Mouse (Mus musculus): ENCODE measurements around the gene Slc8a3. TPM values are rescaled to one million over a fixed set of nuclear protein-coding genes. Genes with fewer than 3 reads are reported as not detected.

The Slc8a3 gene
- polyA plus RNA-seq, 1 experiment from 2014 or later: 10.1 TPM

DNA sequence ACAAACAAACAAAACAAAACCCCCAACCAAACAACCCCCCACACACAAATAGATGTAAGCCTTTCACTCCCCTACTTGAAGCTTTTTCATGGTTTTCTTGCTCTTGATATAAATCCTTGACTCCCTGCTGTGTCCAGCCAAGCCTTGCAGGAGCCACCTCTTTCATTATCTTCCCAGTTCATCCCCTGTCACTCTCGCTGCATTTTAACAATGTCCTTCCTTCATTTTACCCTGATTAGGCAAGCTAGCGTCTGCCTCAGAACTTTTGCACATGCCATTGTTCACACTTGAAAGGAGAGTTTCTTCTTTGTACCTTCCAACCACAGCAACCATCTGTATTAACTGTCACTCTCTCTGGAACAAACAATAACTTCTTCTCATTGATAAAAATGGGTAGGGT lies 15.2 kb downstream of the Slc8a3 start:
- H3K9ac ChIP-seq (ENCODE audit: low read depth, low read length): no peak overlapping the region
- 5% methylated on average over 2 of the region's 2 CpGs for WGBS
- no peak for ATAC-seq

DNA sequence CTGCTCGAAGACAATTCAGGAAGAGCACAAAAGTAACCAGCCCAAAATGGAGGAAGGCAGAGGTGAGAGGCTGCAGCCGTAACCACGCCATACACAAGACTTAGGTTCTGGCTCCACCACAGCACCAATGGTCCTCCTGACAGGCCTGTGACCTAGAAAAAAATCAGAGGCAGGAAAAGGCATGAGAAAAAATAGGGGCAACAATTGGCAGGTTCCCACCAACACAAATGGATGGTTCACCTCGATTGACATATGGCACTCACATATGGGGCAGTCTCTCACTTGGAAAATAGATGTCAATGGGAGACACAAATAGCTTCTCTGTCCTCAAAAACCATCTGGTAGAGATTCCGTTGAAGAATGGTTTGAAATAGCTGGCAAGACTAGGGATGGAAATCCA lies 17.0 kb downstream of the Slc8a3 start:
- Histone ChIP-seq H3K4me1 (ENCODE audit: control insufficient read depth, insufficient read depth, low read length) (no peaks in the 10 kb centered on the region), H3K36me3 (ENCODE audit: control insufficient read depth, insufficient read depth, low read length) (peaks cover 18% of the 10 kb centered on the region), H3K9me3 (replicated peaks; ENCODE audit: control insufficient read depth, low read length, poor library complexity, severe bottlenecking) (no peaks in the 10 kb centered on the region), H3K4me2 (ENCODE audit: low read length) (no peak overlapping the region), H3K27me3 (ENCODE audit: control insufficient read depth, insufficient read depth, low read depth, low read length) (no peaks in the 10 kb centered on the region), H3K4me3 (ENCODE audit: low read depth, low read length) (no peak overlapping the region), H3K9ac (ENCODE audit: low read depth, low read length) (no peak overlapping the region), H3K27ac (ENCODE audit: low read length) (no peak overlapping the region)
- ATAC-seq: no peak
- WGBS: 98% methylated on average over 5 of the region's 5 CpGs

More for the DNA sequence above, 15.2 kb downstream of the Slc8a3 start:
- Histone ChIP-seq H3K27me3 (ENCODE audit: control insufficient read depth, insufficient read depth, low read depth, low read length) (no peaks in the 10 kb centered on the region), H3K4me1 (ENCODE audit: control insufficient read depth, insufficient read depth, low read length) (no peaks in the 10 kb centered on the region), H3K4me2 (ENCODE audit: low read length) (no peak overlapping the region), H3K36me3 (ENCODE audit: control insufficient read depth, insufficient read depth, low read length) (peaks cover 15% of the 10 kb centered on the region), H3K4me3 (ENCODE audit: low read depth, low read length) (no peak overlapping the region), H3K9me3 (replicated peaks; ENCODE audit: control insufficient read depth, low read length, poor library complexity, severe bottlenecking) (no peaks in the 10 kb centered on the region), H3K27ac (ENCODE audit: low read length) (no peak overlapping the region)

DNA sequence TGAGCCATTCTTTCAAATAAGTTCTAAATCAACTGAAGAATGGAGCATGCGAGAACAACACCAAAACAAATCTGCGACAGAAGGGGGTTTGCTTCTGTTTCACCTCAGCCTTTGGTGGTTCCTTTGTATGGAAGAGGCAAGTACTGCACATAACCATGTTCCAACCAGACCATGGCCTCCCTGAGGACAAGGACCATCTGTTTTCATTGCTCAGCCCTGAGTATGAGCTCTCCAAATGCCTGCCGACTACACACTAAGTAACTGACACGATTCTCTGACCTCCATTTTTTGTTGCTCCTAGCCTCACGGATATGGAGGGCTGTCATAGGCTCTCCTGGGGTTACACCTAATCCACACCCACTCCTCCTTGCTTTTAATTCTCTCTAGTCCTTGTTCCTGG lies 29.4 kb downstream of the Slc8a3 start:
- no peaks in the 10 kb centered on the region for H3K36me3 ChIP-seq (ENCODE audit: control insufficient read depth, insufficient read depth, low read length)

DNA sequence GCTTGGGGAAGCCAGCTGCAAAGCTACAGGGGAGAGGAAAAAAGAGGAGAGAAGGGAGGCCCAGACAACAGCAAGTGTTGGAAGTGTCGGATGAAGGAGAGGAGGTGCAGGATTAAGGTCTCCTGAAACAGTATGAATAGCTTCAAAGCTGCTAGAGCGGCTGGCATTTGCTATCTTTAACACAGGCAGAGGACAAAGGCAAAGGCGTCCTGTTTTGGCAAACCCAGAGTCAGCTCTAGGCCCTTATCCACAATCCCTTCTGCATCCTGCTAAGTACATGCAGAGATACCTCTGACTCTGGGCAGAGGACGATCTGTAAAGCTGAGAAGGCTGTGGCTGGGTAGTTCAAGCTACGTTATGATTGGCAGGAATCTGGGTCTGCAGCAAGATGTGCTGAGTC lies 38.4 kb downstream of the Slc8a3 start:
- H3K27ac ChIP-seq (ENCODE audit: low read length): no peak overlapping the region
- H3K9ac ChIP-seq (ENCODE audit: low read depth, low read length): peak overlapping the region; percentile 2; the same call in 1 of the 2 replicates
- no peaks in the 10 kb centered on the region for H3K9me3 ChIP-seq (replicated peaks; ENCODE audit: control insufficient read depth, low read length, poor library complexity, severe bottlenecking)
- no peak for ATAC-seq
- H3K27me3 ChIP-seq (ENCODE audit: control insufficient read depth, insufficient read depth, low read depth, low read length): no peaks in the 10 kb centered on the region
- 16% methylated on average over 5 of the region's 5 CpGs for WGBS
- H3K4me2 ChIP-seq (ENCODE audit: low read length): no peak overlapping the region
- H3K4me1 ChIP-seq (ENCODE audit: control insufficient read depth, insufficient read depth, low read length): peaks cover 7% of the 10 kb centered on the region; the same call in 1 of the 2 replicates
- no peak overlapping the region for H3K4me3 ChIP-seq (ENCODE audit: low read depth, low read length)
- no peaks in the 10 kb centered on the region for H3K36me3 ChIP-seq (ENCODE audit: control insufficient read depth, insufficient read depth, low read length)

More for the DNA sequence above, 29.4 kb downstream of the Slc8a3 start:
- H3K9me3 ChIP-seq (replicated peaks; ENCODE audit: control insufficient read depth, low read length, poor library complexity, severe bottlenecking): no peaks in the 10 kb centered on the region
- H3K27me3 ChIP-seq (ENCODE audit: control insufficient read depth, insufficient read depth, low read depth, low read length): no peaks in the 10 kb centered on the region
- H3K27ac ChIP-seq (ENCODE audit: low read length): no peak overlapping the region
- no peaks in the 10 kb centered on the region for H3K4me1 ChIP-seq (ENCODE audit: control insufficient read depth, insufficient read depth, low read length)
- H3K4me3 ChIP-seq (ENCODE audit: low read depth, low read length): no peak overlapping the region
- 72% methylated on average over 5 of the region's 5 CpGs for WGBS
- no peak overlapping the region for H3K4me2 ChIP-seq (ENCODE audit: low read length)
- H3K9ac ChIP-seq (ENCODE audit: low read depth, low read length): no peak overlapping the region
- no peak for ATAC-seq

DNA sequence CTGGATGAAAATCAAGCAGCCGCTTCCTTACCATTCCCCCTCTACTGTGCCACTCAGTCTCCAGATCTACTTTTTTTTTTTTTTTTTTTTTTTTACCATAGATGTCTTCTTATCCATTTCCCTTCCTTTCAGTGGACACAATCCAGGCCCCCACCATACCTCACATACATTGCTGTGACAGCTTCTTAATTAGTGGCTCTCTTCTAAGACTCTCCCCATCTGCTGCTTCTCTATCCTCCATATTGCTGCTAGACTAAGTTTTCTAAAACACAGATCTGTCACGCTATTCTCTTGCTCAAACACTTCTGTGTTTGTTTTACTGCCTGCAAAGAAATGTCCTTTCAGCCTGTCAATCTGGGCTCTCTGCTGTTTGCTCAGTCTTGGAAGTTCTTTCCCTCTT lies 54.9 kb downstream of the Slc8a3 start:
- Histone ChIP-seq H3K4me3 (ENCODE audit: low read depth, low read length) (no peak overlapping the region), H3K4me2 (ENCODE audit: low read length) (no peak overlapping the region), H3K27me3 (ENCODE audit: control insufficient read depth, insufficient read depth, low read depth, low read length) (no peaks in the 10 kb centered on the region), H3K27ac (ENCODE audit: low read length) (no peak overlapping the region), H3K9me3 (replicated peaks; ENCODE audit: control insufficient read depth, low read length, poor library complexity, severe bottlenecking) (no peaks in the 10 kb centered on the region), H3K4me1 (ENCODE audit: control insufficient read depth, insufficient read depth, low read length) (peaks cover 10% of the 10 kb centered on the region), H3K9ac (ENCODE audit: low read depth, low read length) (no peak overlapping the region), H3K36me3 (ENCODE audit: control insufficient read depth, insufficient read depth, low read length) (no peaks in the 10 kb centered on the region)
- 66% methylated on average over 2 of the region's 2 CpGs for WGBS
- no peak for ATAC-seq

DNA sequence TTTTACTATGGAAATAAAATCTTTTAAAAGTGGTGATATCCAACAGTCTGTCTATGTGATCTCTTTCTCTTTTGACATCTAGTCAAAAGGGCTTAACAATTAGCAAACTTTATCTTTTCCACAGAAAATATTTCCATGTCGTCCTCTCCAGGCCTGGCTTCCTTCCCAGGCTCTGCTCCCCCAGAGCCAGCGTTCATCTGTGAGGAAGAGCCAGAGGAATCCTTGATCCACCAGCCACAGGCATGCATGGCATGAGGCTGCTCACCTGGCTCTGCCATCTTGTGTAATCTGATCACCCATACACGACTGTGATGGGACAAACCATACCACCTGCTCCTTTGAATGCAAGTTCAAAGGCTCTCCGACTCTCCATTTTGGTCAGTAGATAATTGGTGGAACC lies 58.4 kb downstream of the Slc8a3 start:
- Histone ChIP-seq H3K4me2 (ENCODE audit: low read length) (no peak overlapping the region), H3K4me3 (ENCODE audit: low read depth, low read length) (no peak overlapping the region), H3K36me3 (ENCODE audit: control insufficient read depth, insufficient read depth, low read length) (no peaks in the 10 kb centered on the region), H3K27me3 (ENCODE audit: control insufficient read depth, insufficient read depth, low read depth, low read length) (no peaks in the 10 kb centered on the region), H3K9me3 (replicated peaks; ENCODE audit: control insufficient read depth, low read length, poor library complexity, severe bottlenecking) (no peaks in the 10 kb centered on the region), H3K9ac (ENCODE audit: low read depth, low read length) (no peak overlapping the region), H3K27ac (ENCODE audit: low read length) (no peak overlapping the region), H3K4me1 (ENCODE audit: control insufficient read depth, insufficient read depth, low read length) (peaks cover 13% of the 10 kb centered on the region)
- WGBS: 79% methylated on average over 4 of the region's 4 CpGs
- ATAC-seq: no peak

DNA sequence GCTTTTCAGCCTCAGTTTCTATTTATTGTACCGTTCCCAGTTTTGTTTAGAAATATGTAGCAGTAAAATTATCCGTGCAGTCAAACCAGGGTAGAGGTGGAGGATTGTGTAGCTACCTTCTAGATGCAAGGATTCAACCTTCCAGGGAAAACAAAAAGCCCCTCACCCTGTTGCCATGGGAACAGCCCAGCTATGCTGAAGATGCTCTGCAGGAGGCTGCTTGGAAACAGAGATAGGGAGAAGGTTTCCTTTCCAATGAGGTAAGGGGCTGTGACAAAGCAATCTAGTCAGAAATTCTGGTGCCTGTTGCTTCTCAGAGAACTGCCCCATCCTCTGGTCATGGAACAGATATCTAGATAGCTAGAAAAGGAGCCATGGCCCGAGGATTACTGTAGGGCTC lies 59.6 kb downstream of the Slc8a3 start:
- Histone ChIP-seq H3K27ac (ENCODE audit: low read length) (peak overlapping the region; percentile 69), H3K4me2 (ENCODE audit: low read length) (0 out of 2 replicates have a peak overlapping the region, but pooled peaks have one; percentile 8), H3K4me1 (ENCODE audit: control insufficient read depth, insufficient read depth, low read length) (peaks cover 13% of the 10 kb centered on the region), H3K36me3 (ENCODE audit: control insufficient read depth, insufficient read depth, low read length) (no peaks in the 10 kb centered on the region), H3K9ac (ENCODE audit: low read depth, low read length) (no peak overlapping the region), H3K27me3 (ENCODE audit: control insufficient read depth, insufficient read depth, low read depth, low read length) (no peaks in the 10 kb centered on the region), H3K4me3 (ENCODE audit: low read depth, low read length) (no peak overlapping the region), H3K9me3 (replicated peaks; ENCODE audit: control insufficient read depth, low read length, poor library complexity, severe bottlenecking) (no peaks in the 10 kb centered on the region)
- peak; percentile 76 for ATAC-seq
- 16% methylated on average over 3 of the region's 3 CpGs for WGBS

DNA sequence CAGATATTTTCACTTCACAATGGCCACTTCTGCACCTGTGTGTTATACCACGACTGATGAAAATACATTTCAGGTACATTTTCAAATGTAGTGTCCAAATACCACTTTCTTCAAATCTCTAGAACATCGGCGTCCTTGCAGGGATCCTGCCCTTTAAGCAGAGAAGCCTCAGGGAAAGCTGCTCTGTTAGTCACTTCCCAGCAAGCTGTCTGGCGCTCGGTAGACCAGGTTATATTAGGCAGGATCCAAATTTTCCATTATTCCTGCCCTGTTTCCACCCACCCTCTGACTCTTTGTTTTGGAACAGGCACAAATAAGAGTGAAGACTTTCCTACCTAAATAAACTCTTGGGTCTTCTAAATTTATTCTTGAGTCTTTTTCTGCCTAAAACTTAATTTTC lies 63.7 kb downstream of the Slc8a3 start:
- no peak overlapping the region for H3K4me2 ChIP-seq (ENCODE audit: low read length)
- ATAC-seq: no peak

DNA sequence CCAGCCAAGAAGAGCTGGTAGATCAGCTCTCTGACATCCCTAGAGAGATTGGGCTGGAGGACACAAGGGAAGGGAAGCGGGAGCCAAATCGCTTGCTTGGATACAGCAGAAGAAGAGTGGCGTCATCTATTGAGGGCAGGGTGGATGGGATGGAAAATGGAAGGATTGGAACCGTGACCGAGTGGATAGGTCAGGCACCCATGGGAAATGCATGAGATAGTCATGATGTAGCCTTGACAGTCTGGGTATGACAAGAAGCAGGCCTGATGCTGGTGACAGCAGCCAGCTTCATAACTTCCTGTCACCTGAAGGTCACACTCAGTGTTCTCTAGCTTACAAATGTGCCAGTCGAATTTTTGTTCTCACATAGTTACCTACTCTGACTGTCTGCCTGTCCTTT lies 70.2 kb downstream of the Slc8a3 start:
- Histone ChIP-seq H3K36me3 (ENCODE audit: control insufficient read depth, insufficient read depth, low read length) (no peaks in the 10 kb centered on the region), H3K4me2 (ENCODE audit: low read length) (no peak overlapping the region), H3K4me3 (ENCODE audit: low read depth, low read length) (no peak overlapping the region), H3K9me3 (replicated peaks; ENCODE audit: control insufficient read depth, low read length, poor library complexity, severe bottlenecking) (no peaks in the 10 kb centered on the region), H3K4me1 (ENCODE audit: control insufficient read depth, insufficient read depth, low read length) (no peaks in the 10 kb centered on the region; the same call in 1 of the 2 replicates), H3K27me3 (ENCODE audit: control insufficient read depth, insufficient read depth, low read depth, low read length) (no peaks in the 10 kb centered on the region), H3K27ac (ENCODE audit: low read length) (no peak overlapping the region), H3K9ac (ENCODE audit: low read depth, low read length) (no peak overlapping the region)
- ATAC-seq: no peak
- 92% methylated on average over 6 of the region's 6 CpGs for WGBS

More for the DNA sequence above, 63.7 kb downstream of the Slc8a3 start:
- H3K9ac ChIP-seq (ENCODE audit: low read depth, low read length): no peak overlapping the region
- H3K9me3 ChIP-seq (replicated peaks; ENCODE audit: control insufficient read depth, low read length, poor library complexity, severe bottlenecking): no peaks in the 10 kb centered on the region
- no peaks in the 10 kb centered on the region for H3K36me3 ChIP-seq (ENCODE audit: control insufficient read depth, insufficient read depth, low read length)
- no peaks in the 10 kb centered on the region for H3K27me3 ChIP-seq (ENCODE audit: control insufficient read depth, insufficient read depth, low read depth, low read length)
- no peak overlapping the region for H3K4me3 ChIP-seq (ENCODE audit: low read depth, low read length)
- WGBS: 94% methylated on average over 5 of the region's 5 CpGs
- H3K4me1 ChIP-seq (ENCODE audit: control insufficient read depth, insufficient read depth, low read length): peaks cover 13% of the 10 kb centered on the region
- H3K27ac ChIP-seq (ENCODE audit: low read length): no peak overlapping the region
